Mouse (Mus musculus) retina, postnatal 7 days (tissue): ENCODE measurements at regions not wholly inside any gene's neighbourhood (a gene's known extent, or its start where the extent isn't known, plus 50 kb on each side); places are given as distances from the start of the nearest gene placed in this dataset.

Experiments
- DNase-seq: peaks from one replicate; pipeline ENCODE4 v3.0.0-alpha.2; 2012; ENCODE audit warnings: low read depth, low spot score

- no peak for DNase-seq
These were observed 220.2 kb downstream of the Abcc12 start for GRCm38 (mm10) chr8:86360283-86360682.

GRCm38 (mm10) chr8:86359518-86359917, 221.0 kb downstream of the Abcc12 start:
- DNase-seq: no peak

- DNase-seq: no peak
These were observed 226.7 kb downstream of the Abcc12 start for GRCm38 (mm10) chr8:86353816-86354215.

GRCm38 (mm10) chr8:86351545-86352190, 228.8 kb downstream of the Abcc12 start:
- DNase-seq: no peak

- no peak for DNase-seq
These were observed 230.4 kb downstream of the Abcc12 start for GRCm38 (mm10) chr8:86350128-86350527.

GRCm38 (mm10) chr8:86342016-86342684, 238.3 kb downstream of the Abcc12 start:
- no peak for DNase-seq

GRCm38 (mm10) chr8:86338574-86339264, 241.8 kb downstream of the Abcc12 start:
- no peak for DNase-seq

GRCm38 (mm10) chr8:86331383-86331782, 249.1 kb downstream of the Abcc12 start:
- DNase-seq: no peak

- peak; percentile 2 for DNase-seq
These were observed 251.9 kb downstream of the Abcc12 start for GRCm38 (mm10) chr8:86328626-86329025.

- no peak for DNase-seq
These were observed 252.5 kb downstream of the Abcc12 start for GRCm38 (mm10) chr8:86327982-86328381.

- DNase-seq: no peak
These were observed 255.4 kb downstream of the Abcc12 start for GRCm38 (mm10) chr8:86325040-86325439.

GRCm38 (mm10) chr8:86324542-86324941, 255.9 kb downstream of the Abcc12 start:
- DNase-seq: no peak

- no peak for DNase-seq
These were observed 256.7 kb downstream of the Abcc12 start for GRCm38 (mm10) chr8:86323823-86324222.

GRCm38 (mm10) chr8:86322494-86322893, 258.0 kb downstream of the Abcc12 start:
- no peak for DNase-seq

- no peak for DNase-seq
These were observed 259.5 kb downstream of the Abcc12 start for GRCm38 (mm10) chr8:86320938-86321337.

- no peak for DNase-seq
These were observed 262.0 kb downstream of the Abcc12 start for GRCm38 (mm10) chr8:86318531-86318930.

GRCm38 (mm10) chr8:86316236-86316635, 264.2 kb downstream of the Abcc12 start:
- no peak for DNase-seq

GRCm38 (mm10) chr8:86309460-86309859, 271.0 kb downstream of the Abcc12 start:
- DNase-seq: no peak

GRCm38 (mm10) chr8:86307339-86307738, 273.1 kb downstream of the Abcc12 start:
- no peak for DNase-seq

- DNase-seq: no peak
These were observed 278.5 kb downstream of the Abcc12 start for GRCm38 (mm10) chr8:86301885-86302509.

GRCm38 (mm10) chr8:86288713-86289384, 291.6 kb downstream of the Abcc12 start:
- no peak for DNase-seq

- no peak for DNase-seq
These were observed 297.6 kb downstream of the Abcc12 start for GRCm38 (mm10) chr8:86282922-86283321.
